Mouse (Mus musculus): ENCODE measurements around the gene Dnajb9. TPM values are rescaled to one million over a fixed set of nuclear protein-coding genes. Genes with fewer than 3 reads are reported as not detected.

Dnajb9 gene
- polyA plus RNA-seq, 1 experiment from 2014 or later = 38.2 TPM

Small RNA genes lying within 50 kb of the gene (microRNA-seq; reads per million reads assigned to microRNA genes)
- 0.65 reads per million for gene Mir5627

Other genes with a start within 250 kb of the Dnajb9 start
- 142 and 165 TPM in 2 replicates for gene Pnpla8, start 11.0 kb upstream of the Dnajb9 start, polyA plus RNA-seq (2014; fragmentation: Nextera tagmentation; extraction: Ambion mirVana)
- 155 and 170 TPM in 2 replicates for gene Nrcam, start 118.6 kb upstream of the Dnajb9 start, polyA plus RNA-seq (2014; fragmentation: Nextera tagmentation; extraction: Ambion mirVana)

Measured in hindbrain, embryonic 14.5 days (tissue).